Mouse (Mus musculus) limb, embryonic 10.5 days (tissue): Measurements from ENCODE around the gene Gse1. TPM values are rescaled to one million over a fixed set of nuclear protein-coding genes. Genes with fewer than 3 reads are reported as not detected.
A peak's percentile ranks its signal among the peaks of the same experiment; 100 is the strongest.

Experiments used
- DNase-seq: peaks from one replicate; pipeline ENCODE4 v3.0.0-alpha.2; 2017; ENCODE audit warnings: low spot score
- H3K27ac ChIP-seq: fragments of 300-500 bp; sonication (generic); 2 replicates; pipeline ENCODE4 v1.5.1; 2016; ENCODE audit warnings: mild to moderate bottlenecking
- H3K27me3 ChIP-seq: fragments of 300-500 bp; sonication (generic); 2 replicates; pipeline ENCODE4 v1.6.1; 2016; ENCODE audit warnings: low read depth, mild to moderate bottlenecking; ENCODE audit not compliant: poor library complexity, severe bottlenecking
- H3K36me3 ChIP-seq: fragments of 300-500 bp; sonication (generic); 2 replicates; pipeline ENCODE4 v1.6.1; 2016; ENCODE audit warnings: mild to moderate bottlenecking, moderate library complexity
- H3K4me1 ChIP-seq: fragments of 300-500 bp; sonication (generic); 2 replicates; pipeline ENCODE4 v1.6.1; 2016
- H3K4me3 ChIP-seq: fragments of 300-500 bp; sonication (generic); 2 replicates; pipeline ENCODE4 v1.5.1; 2016; ENCODE audit warnings: mild to moderate bottlenecking, moderate library complexity
- H3K9me3 ChIP-seq: fragments of 300-500 bp; sonication (generic); replicated peaks from 2 replicates; pipeline ENCODE4 v1.6.1; 2016; ENCODE audit warnings: mild to moderate bottlenecking
- WGBS: fragments of 180-500 bp; shearing (Covaris S2); methylation state at CpG from one replicate; pipeline ENCODE4 v1.1.7; 2016; 5-methylcytosine and 5-hydroxymethylcytosine counted together
- polyA plus RNA-seq: library from polyadenylated mRNA; unstranded; fragments of >200 nt; fragmentation: Nextera tagmentation; extraction: Ambion mirVana; gene quantifications from 2 replicates; pipeline ENCODE4 v1.2.1, GENCODE M21; 2016

Gse1 gene
- polyA plus RNA-seq, 1 experiment from 2014 or later: 6.7 TPM

GRCm38 (mm10) chr8:120535452-120536305, 307.4 kb downstream of the Gse1 start:
- peak overlapping the region; percentile 90 for H3K27ac ChIP-seq
- WGBS: under 1% methylated on average over 79 of the region's 79 CpGs
- no peaks in the 10 kb centered on the region for H3K9me3 ChIP-seq
- peak; percentile 75 for DNase-seq
- peaks cover 100% of the 10 kb centered on the region for H3K4me1 ChIP-seq
- no peaks in the 10 kb centered on the region for H3K36me3 ChIP-seq
- H3K4me3 ChIP-seq: peak overlapping the region; percentile 77
- peaks cover 26% of the 10 kb centered on the region for H3K27me3 ChIP-seq

- Histone ChIP-seq H3K27me3 (peaks cover 21% of the 10 kb centered on the region), H3K4me3 (peak overlapping the region; percentile 77), H3K27ac (peak overlapping the region; percentile 90), H3K36me3 (no peaks in the 10 kb centered on the region), H3K9me3 (no peaks in the 10 kb centered on the region), H3K4me1 (peaks cover 97% of the 10 kb centered on the region)
- under 1% methylated on average over 61 of the region's 61 CpGs for WGBS
- DNase-seq: peak; percentile 68
Observed at GRCm38 (mm10) chr8:120536306-120537206, 308.3 kb downstream of the Gse1 start.

DNA sequence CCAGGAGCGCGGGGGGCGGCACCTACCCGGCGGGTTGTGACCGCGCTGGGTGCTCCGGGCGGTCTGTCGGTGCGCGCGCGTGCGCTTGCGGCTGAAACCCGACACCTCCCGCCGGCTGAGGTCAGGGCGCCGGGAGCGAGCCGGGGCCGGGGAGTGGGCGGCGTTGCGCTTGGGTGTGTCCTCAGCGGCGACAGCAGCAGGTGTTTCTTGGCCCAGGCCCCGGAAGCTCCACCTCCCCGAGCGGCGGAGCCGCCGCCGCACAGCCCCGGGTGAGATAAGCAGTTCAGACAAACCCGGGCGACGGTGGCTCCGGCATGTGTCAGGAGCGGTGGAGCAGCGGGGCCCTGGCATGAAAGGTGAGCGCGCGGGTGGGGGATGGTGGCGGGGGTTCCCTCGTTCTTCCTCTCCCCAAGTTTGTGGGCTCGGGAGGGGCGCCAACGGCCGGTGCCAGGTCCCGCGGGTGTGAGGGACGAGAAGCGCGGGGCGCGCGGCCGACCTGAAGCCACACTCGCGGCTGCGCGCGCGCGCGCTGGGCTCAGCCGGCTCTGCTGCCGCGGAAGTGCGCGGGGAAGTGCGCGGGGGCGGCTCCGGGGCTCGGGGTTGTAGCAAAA, 309.1 kb downstream of the Gse1 start:
- peak overlapping the region; percentile 77 for H3K4me3 ChIP-seq
- no peaks in the 10 kb centered on the region for H3K9me3 ChIP-seq
- peaks cover 96% of the 10 kb centered on the region for H3K4me1 ChIP-seq
- H3K27ac ChIP-seq: peak overlapping the region; percentile 90
- H3K27me3 ChIP-seq: peaks cover 21% of the 10 kb centered on the region
- under 1% methylated on average over 79 of the region's 79 CpGs for WGBS
- no peaks in the 10 kb centered on the region for H3K36me3 ChIP-seq
- peak; percentile 89 for DNase-seq

DNA sequence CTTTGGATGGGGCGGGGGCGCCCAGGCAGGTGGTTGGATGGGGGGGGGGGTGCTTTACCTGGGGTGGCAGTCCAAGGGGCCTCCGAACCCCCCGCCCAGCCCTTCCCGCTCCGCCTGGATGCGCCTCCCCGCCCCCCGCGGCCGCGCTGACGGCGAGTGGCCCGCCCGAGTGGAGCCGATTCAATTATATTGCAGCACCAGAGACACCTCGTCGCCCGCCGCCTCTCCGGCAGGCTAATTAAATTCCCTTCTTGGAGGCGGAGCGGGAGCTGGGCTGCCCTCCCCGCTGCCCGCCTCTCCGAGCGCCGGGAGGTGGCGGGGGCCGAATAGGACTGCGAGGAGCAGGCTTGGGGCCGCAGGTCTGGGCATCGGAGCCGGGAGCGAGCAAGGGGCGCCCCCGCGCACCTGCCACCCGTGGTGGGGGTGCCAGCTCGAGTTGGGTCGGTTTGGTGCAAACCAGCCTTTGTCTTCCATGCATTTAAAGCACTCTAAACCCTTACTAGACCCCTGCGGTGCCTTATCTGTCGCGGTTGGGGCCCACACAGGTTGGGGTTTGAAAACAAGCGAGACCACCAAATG, 309.7 kb downstream of the Gse1 start:
- Histone ChIP-seq H3K27me3 (peaks cover 21% of the 10 kb centered on the region), H3K4me3 (peak overlapping the region; percentile 77), H3K36me3 (no peaks in the 10 kb centered on the region), H3K4me1 (peaks cover 96% of the 10 kb centered on the region), H3K27ac (peak overlapping the region; percentile 90), H3K9me3 (no peaks in the 10 kb centered on the region)
- DNase-seq: peak; percentile 83
- WGBS: under 1% methylated on average over 46 of the region's 46 CpGs

DNA sequence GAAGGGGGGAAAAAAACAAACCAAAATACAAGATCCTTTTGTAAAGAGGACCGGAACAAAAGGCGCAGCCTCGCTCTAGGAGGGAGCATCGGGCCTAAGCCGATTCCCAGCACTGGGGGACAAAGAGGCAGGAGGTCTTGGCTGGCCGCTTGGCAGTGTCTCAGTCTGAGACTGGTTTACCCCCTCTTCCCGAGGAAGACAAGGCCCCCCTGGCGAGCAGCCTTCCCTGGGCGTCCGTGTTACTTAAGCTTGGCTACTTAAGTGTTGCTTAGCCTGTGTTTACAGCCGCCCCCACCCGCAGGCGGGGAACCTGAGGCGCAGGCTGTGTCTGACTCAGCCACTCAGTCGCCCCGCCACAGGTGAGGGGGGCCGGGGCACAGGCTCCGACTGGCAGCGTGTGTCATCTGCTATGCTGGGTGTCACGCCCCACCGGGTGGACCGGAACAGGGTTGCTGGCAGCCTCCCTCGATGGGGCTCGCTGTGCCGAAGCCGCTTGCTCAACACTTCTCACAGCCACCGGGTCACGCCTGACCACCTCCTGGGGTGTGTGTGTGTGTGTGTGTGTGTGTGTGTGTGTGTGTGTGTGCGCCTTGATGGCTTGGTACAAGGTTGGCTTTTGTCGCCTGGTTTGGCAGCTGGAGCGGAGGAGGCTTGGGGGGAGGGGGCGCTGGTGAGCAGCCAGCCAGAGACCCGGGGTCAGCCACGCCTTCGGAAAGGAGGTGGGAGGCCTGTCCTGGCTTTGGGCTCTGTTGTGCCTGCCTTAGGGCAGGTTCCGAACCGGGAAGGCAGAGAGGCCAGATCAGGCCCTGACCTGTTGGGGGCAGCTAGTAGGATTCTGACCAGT, 310.4 kb downstream of the Gse1 start:
- H3K27me3 ChIP-seq: peaks cover 19% of the 10 kb centered on the region
- H3K27ac ChIP-seq: peak overlapping the region; percentile 90
- no peaks in the 10 kb centered on the region for H3K9me3 ChIP-seq
- DNase-seq: peak; percentile 85
- peaks cover 96% of the 10 kb centered on the region for H3K4me1 ChIP-seq
- H3K4me3 ChIP-seq: peak overlapping the region; percentile 77
- 1% methylated on average over 37 of the region's 37 CpGs for WGBS
- no peaks in the 10 kb centered on the region for H3K36me3 ChIP-seq

DNA sequence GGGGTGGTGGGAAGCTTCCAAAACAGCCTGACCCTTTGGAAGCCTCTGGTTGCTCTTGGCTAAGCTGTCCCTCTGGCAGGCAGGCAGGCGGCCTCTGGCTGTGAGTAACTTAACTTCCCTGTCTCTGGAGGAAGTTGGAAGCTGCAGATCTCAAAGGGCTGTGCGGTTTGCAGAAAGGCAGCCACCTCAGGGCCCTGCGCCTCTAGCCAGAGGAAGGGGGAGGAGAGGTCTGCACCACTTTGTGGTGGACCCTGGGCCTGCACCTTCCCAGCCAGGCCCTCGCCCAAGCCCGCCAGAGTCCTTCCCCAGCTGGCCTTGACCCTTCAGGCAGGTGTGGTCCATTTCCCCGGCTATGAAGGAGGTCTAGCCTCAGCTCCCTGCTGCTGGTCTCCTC, 311.1 kb downstream of the Gse1 start:
- Histone ChIP-seq H3K36me3 (no peaks in the 10 kb centered on the region), H3K4me1 (peaks cover 95% of the 10 kb centered on the region), H3K27ac (peak overlapping the region; percentile 90), H3K4me3 (peak overlapping the region; percentile 77), H3K9me3 (no peaks in the 10 kb centered on the region), H3K27me3 (peaks cover 11% of the 10 kb centered on the region)
- DNase-seq: no peak
- WGBS: 28% methylated on average over 6 of the region's 6 CpGs

DNA sequence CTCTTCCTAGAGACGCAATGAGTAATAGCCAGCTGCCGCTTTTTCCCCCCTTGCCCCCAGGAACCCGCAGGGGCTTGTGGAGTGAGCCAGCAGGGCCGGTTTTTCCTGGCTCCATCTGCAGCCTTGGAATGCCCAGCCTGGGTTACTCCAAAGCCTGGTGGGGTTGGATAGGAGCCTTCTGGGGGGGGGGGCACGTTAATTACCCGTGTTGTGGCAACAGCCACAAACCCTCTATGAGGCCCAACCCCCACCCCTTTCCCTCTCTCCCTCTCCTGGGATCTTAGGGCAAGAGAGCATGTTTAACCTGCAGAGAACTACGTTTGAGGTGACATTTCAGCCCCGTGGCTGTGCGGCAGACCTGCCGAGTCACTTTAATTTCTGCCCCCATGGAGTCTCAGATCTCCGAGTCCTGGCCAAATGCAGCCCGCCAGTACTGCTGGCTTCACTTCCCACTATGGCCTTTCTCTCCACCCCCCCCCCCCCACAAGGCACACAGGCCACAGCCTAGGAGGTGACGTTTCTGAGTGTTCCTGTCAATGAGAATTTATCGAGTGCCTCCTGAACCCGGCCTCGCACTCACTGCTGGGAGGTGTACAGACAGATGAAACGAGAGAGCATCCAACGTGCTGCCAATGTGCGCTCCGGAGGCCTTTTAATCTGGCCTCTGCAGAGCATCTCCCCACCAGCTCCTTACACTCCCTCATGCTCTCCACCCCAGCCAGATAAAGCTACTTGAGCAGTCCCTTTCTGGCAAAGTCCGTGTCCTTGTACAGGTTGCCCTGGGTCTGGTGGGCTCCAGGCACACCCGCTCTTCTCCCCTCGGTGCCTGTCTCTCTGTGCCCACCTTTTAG, 311.7 kb downstream of the Gse1 start:
- peaks cover 89% of the 10 kb centered on the region for H3K4me1 ChIP-seq
- peak overlapping the region; percentile 77 for H3K4me3 ChIP-seq
- WGBS: 18% methylated on average over 23 of the region's 23 CpGs
- peak overlapping the region; percentile 90 for H3K27ac ChIP-seq
- no peak for DNase-seq
- no peaks in the 10 kb centered on the region for H3K36me3 ChIP-seq
- no peaks in the 10 kb centered on the region for H3K9me3 ChIP-seq
- 0 out of 2 replicates have a peak, but pooled peaks cover 8% of the 10 kb centered on the region for H3K27me3 ChIP-seq

GRCm38 (mm10) chr8:120542995-120543394, 314.7 kb downstream of the Gse1 start:
- WGBS: 37% methylated on average over 13 of the region's 13 CpGs
- no peaks in the 10 kb centered on the region for H3K9me3 ChIP-seq
- H3K4me1 ChIP-seq: peaks cover 88% of the 10 kb centered on the region
- DNase-seq: no peak
- H3K27ac ChIP-seq: peak overlapping the region; percentile 64
- H3K4me3 ChIP-seq: peak overlapping the region; percentile 24; the same call in 1 of the 2 replicates
- no peaks in the 10 kb centered on the region for H3K36me3 ChIP-seq
- H3K27me3 ChIP-seq: no peaks in the 10 kb centered on the region

DNA sequence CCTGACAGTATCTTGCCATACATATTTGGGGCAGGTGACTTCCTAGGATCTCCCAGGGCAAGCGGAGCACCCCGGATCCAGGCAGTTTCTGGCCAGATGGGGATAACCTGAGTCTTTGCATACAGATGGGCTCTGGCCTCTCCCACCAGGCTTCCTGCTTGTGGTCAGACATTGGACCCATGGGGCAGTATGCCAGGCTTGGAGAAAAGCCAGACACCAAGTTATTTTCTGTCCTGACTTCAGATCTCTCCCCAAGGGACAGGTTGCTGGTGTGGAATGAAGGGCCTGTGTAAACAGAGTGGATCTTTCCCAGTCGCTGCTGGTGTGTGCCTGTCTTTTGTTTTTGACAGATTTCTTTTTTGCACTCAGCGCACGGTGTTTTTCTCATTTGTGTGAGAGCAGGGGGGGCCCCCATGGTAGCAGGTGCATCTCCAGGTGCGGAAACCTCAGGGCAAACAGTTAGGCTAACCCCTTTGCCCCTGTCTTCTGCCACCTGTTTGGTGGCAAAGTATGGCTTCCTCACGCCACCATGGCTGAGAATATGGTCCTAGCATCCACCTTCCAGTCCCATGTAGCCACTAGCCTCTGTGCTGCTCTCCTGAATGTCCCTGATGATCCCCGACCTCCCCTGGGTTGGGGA, 315.3 kb downstream of the Gse1 start:
- Histone ChIP-seq H3K4me3 (no peak overlapping the region), H3K9me3 (no peaks in the 10 kb centered on the region), H3K36me3 (no peaks in the 10 kb centered on the region), H3K27me3 (no peaks in the 10 kb centered on the region), H3K27ac (peak overlapping the region; percentile 64; the same call in 1 of the 2 replicates), H3K4me1 (peaks cover 88% of the 10 kb centered on the region)
- WGBS: 74% methylated on average over 8 of the region's 8 CpGs
- no peak for DNase-seq

- no peaks in the 10 kb centered on the region for H3K27me3 ChIP-seq
- H3K9me3 ChIP-seq: no peaks in the 10 kb centered on the region
- H3K4me3 ChIP-seq: no peak overlapping the region
- peaks cover 88% of the 10 kb centered on the region for H3K4me1 ChIP-seq
- 87% methylated on average over 5 of the region's 5 CpGs for WGBS
- no peak overlapping the region for H3K27ac ChIP-seq
- no peak for DNase-seq
- H3K36me3 ChIP-seq: no peaks in the 10 kb centered on the region
Observed at GRCm38 (mm10) chr8:120544155-120544554, 315.9 kb downstream of the Gse1 start.

DNA sequence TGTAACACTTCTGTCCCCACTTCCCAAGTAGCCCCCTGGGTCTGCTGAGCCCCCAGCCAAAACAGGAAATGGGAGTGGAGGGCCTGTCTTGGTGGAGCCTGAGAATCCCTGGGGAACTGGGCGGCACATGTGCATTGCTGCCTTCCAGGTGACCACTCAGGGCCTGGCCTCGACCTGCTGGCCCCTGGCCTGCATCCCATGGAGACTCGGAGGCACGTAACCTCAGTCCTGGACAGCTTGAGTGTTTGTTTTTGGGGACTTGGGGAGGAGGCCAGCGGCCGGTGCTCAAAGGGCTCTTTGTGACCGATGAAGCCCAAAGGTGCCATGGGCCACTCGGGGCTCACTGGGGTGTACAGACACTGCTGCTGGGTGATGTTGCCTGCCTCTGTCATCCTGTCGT, 319.3 kb downstream of the Gse1 start:
- H3K36me3 ChIP-seq: no peaks in the 10 kb centered on the region
- H3K4me3 ChIP-seq: no peak overlapping the region
- no peaks in the 10 kb centered on the region for H3K27me3 ChIP-seq
- H3K4me1 ChIP-seq: peaks cover 93% of the 10 kb centered on the region
- WGBS: 67% methylated on average over 9 of the region's 9 CpGs
- DNase-seq: no peak
- H3K9me3 ChIP-seq: no peaks in the 10 kb centered on the region
- peak overlapping the region; percentile 17; the same call in 1 of the 2 replicates for H3K27ac ChIP-seq
